Mouse (Mus musculus) embryonic fibroblast, embryonic 13.5 days (primary cell): ENCODE measurements around the gene Galm.

Experiments used
- CTCF ChIP-seq: IDR thresholded peaks from 2 replicates; pipeline ENCODE4 v1.5.1; 2011; ENCODE audit warnings: mild to moderate bottlenecking, control low read depth, low read length, moderate library complexity, borderline replicate concordance; ENCODE audit not compliant: insufficient read depth
- POLR2A ChIP-seq: IDR thresholded peaks from 2 replicates; pipeline ENCODE4 v1.6.1; 2011; ENCODE audit warnings: low read depth, mild to moderate bottlenecking, control low read depth, low read length, moderate library complexity

DNA sequence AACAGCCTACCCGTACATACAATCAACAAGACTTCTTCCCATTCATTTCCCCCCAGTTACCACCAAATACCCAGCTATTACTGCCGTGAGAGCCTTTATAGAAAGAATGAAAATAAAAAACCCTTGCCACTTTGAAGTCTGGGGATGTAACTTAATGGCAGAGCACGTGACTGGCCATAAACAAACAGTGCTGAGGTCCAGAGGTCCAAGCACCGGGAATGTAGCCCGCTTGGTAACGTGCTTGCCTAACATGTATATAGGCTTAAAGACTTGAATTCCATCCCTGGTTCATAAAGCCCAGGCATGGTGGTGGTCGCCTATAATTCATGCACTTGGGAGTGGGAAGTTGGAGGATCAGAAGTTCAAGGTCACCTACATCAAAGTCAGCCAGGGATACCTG is 4.6 kb downstream of the Galm start:
- TF ChIP-seq CTCF = no peak
- TF ChIP-seq POLR2A = no peak
